Mouse (Mus musculus) myocyte (in vitro differentiated cells): ENCODE measurements around the gene Scp2. TPM values are rescaled to one million over a fixed set of nuclear protein-coding genes. Genes with fewer than 3 reads are reported as not detected.

Experiments used
- H3K27me3 ChIP-seq: one replicate; pipeline ENCODE4 v1.6.1; 2011; ENCODE audit not compliant: control insufficient read depth, insufficient read depth, insufficient read length
- H3K36me3 ChIP-seq: one replicate; pipeline ENCODE4 v1.6.1; 2011; ENCODE audit not compliant: control insufficient read depth, insufficient read depth
- H3K4me2 ChIP-seq: one replicate; pipeline ENCODE4 v1.6.1; 2011; ENCODE audit warnings: low read depth, control low read depth
- H3K4me3 ChIP-seq: one replicate; pipeline ENCODE4 v1.5.1; 2011; ENCODE audit warnings: mild to moderate bottlenecking, control low read depth, moderate library complexity
- H3K79me2 ChIP-seq: one replicate; pipeline ENCODE4 v1.6.1; 2011; ENCODE audit not compliant: control insufficient read depth, insufficient read depth
- H3ac ChIP-seq: one replicate; pipeline ENCODE4 v1.6.1; 2011; ENCODE audit not compliant: control insufficient read depth, insufficient read length
- CEBPB ChIP-seq: IDR thresholded peaks from 2 replicates; pipeline ENCODE4 v1.6.1; 2011; ENCODE audit warnings: mild to moderate bottlenecking, moderate library complexity; ENCODE audit not compliant: poor library complexity, insufficient read depth, severe bottlenecking
- E2F4 ChIP-seq: IDR thresholded peaks from one replicate; pipeline ENCODE4 v1.6.1; 2011; ENCODE audit warnings: mild to moderate bottlenecking, control low read depth, moderate library complexity; ENCODE audit not compliant: insufficient read depth
- MAX ChIP-seq: IDR thresholded peaks from one replicate; pipeline ENCODE4 v1.6.1; 2011; ENCODE audit warnings: low read depth, mild to moderate bottlenecking, control low read depth
- MYOD1 ChIP-seq, 3 experiments: IDR thresholded peaks; one replicate each; pipeline ENCODE4 v1.6.1; 2011; ENCODE audit warnings: control low read depth in 2 of 3, low read depth in 2 of 3, mild to moderate bottlenecking in 2 of 3, moderate library complexity in 1 of 3; ENCODE audit not compliant: insufficient read length in 2 of 3, control insufficient read depth in 1 of 3
- MYOG ChIP-seq, 3 experiments: IDR thresholded peaks; one replicate each; pipeline ENCODE4 v1.6.1; 2011; ENCODE audit warnings: control low read depth in 2 of 3, low read depth in 2 of 3, mild to moderate bottlenecking in 2 of 3; ENCODE audit not compliant: insufficient read length in 2 of 3, control insufficient read depth in 1 of 3, insufficient read depth in 1 of 3
- POLR2A ChIP-seq: IDR thresholded peaks from one replicate; pipeline ENCODE4 v1.6.1; 2011; ENCODE audit warnings: low read depth, mild to moderate bottlenecking, control low read depth, moderate library complexity; ENCODE audit not compliant: insufficient read length
- REST ChIP-seq: IDR thresholded peaks from one replicate; pipeline ENCODE4 v1.6.1; 2011; ENCODE audit warnings: mild to moderate bottlenecking, control low read depth, moderate library complexity; ENCODE audit not compliant: insufficient read depth, insufficient read length
- TCF3 ChIP-seq: IDR thresholded peaks from one replicate; pipeline ENCODE4 v1.6.1; 2011; ENCODE audit warnings: low read depth, control low read depth; ENCODE audit not compliant: insufficient read length
- USF1 ChIP-seq: IDR thresholded peaks from one replicate; pipeline ENCODE4 v1.6.1; 2011; ENCODE audit warnings: low read depth, mild to moderate bottlenecking, control low read depth, moderate library complexity
- polyA plus RNA-seq: library from polyadenylated mRNA; unstranded; fragments of >200 nt; fragmentation: generic; extraction: Trizol; gene quantifications from one replicate; pipeline ENCODE4 v1.2.1, GENCODE M21; 2012; ENCODE audit warnings: missing spikeins

Scp2 gene
- polyA plus RNA-seq, 1 experiment = 79.8 TPM

DNA sequence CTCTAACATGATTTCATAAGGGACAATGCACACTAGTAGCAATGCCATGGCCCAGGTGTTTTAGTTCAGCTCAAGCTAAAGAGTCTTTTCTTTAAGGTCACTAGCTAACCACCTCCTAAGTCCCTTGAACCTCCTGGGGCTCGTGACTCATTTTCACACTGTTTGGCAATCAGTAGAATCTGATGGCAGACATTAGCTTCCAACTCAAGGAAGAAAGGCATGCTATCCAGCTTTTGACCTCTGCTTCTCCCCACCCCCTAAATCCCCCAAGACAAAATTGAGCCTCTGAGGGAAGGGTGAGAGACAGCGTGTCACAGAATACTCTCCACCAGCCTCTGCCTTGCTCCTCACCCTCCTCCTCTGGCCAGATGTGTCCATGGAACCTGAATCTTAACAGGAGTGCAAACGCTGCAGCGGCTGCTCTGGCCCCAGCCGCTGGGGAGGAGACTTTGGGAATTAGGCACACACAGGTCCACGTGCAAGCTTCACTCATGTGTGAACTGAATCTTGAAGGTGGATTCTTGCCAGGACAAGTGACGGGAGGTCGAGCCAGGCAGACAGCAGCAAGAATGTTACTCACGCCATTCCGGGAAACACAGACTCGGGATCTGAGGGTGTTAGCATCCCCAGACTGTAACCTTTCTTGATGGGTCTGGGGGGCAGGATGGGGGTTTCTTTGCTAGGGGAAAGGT lies 146.0 kb downstream of the Scp2 start:
- TF ChIP-seq REST (no peak), CEBPB (no peak), MYOD1 (IDR thresholded peaks at IDR 0.05; ENCODE audit: control insufficient read depth in 1 of 3, insufficient read length in 2 of 3, low read depth in 2 of 3) (no peak)
- H3K4me2 ChIP-seq = no peak overlapping the region
- no peak overlapping the region for H3ac ChIP-seq
- no peak overlapping the region for H3K4me3 ChIP-seq
- H3K79me2 ChIP-seq = no peaks in the 10 kb centered on the region
- no peaks in the 10 kb centered on the region for H3K27me3 ChIP-seq
- no peaks in the 10 kb centered on the region for H3K36me3 ChIP-seq

DNA sequence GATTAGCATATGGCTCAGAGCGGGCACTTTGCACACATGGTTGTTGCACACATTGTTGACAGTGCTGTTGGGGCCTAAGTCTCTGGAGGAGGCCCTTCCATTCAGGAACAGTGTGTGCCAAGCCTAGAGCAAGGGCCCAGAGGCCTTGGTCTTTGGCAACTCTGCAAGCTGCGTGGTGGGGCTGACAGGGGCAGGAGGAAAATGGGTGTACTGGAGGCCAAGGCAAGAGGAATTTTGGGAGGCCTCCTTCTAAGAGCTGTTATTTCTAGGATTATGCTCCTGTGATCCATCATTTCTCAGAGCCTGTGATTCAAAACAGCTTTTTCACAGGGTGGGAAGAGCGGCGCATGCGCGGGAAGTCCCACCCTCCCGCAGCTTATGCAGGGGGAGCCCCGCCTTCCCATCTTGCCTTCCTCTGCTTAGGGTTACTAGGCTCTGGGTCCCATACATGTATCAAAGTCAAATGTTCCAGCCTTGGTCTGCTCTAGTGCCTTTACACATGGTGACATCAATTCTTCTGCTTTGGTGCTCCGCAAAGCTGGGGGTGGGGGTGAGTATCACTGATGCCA lies 148.3 kb downstream of the Scp2 start:
- Histone ChIP-seq H3K36me3 (no peaks in the 10 kb centered on the region), H3K4me3 (no peak overlapping the region), H3K27me3 (no peaks in the 10 kb centered on the region), H3K4me2 (no peak overlapping the region), H3K79me2 (no peaks in the 10 kb centered on the region), H3ac (no peak overlapping the region)
- TF ChIP-seq MYOD1 (IDR thresholded peaks at IDR 0.05; ENCODE audit: control insufficient read depth in 1 of 3, insufficient read length in 2 of 3, low read depth in 2 of 3) (no peak), USF1 (no peak), MAX (no peak), TCF3 (no peak), REST (no peak), E2F4 (no peak)

DNA sequence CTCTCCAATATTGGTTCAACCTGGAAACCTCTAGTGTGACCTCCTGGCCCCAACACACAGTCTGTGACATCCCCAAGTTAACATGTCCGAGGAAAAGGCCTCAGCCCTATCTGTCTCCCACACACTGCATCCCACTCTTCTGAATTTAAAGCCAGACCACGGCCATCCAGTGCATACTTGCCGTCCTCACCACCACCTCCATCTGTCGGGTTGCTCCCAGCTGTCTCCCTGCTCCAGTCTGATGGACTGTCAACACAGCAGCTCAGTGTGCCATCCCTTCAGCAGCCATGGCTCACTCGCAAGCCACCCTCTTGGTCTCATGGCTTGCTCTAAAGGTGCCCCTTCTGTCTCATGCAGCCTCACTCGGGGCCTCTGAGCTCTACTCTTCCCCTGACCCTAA lies 149.1 kb downstream of the Scp2 start:
- no peak overlapping the region for H3K4me3 ChIP-seq
- H3K27me3 ChIP-seq = no peaks in the 10 kb centered on the region
- H3K36me3 ChIP-seq = no peaks in the 10 kb centered on the region
- H3K79me2 ChIP-seq = no peaks in the 10 kb centered on the region
- no peak overlapping the region for H3K4me2 ChIP-seq
- H3ac ChIP-seq = no peak overlapping the region
- TF ChIP-seq USF1 (no peak), REST (no peak), MYOD1 (IDR thresholded peaks at IDR 0.05; ENCODE audit: control insufficient read depth in 1 of 3, insufficient read length in 2 of 3, low read depth in 2 of 3) (peak in 2 of 3 experiments; percentile 51 to 64), MYOG (IDR thresholded peaks at IDR 0.05; ENCODE audit: control insufficient read depth in 1 of 3, insufficient read depth in 1 of 3, insufficient read length in 2 of 3, low read depth in 2 of 3) (peak in 2 of 3 experiments; percentile 39 to 65), POLR2A (no peak)

DNA sequence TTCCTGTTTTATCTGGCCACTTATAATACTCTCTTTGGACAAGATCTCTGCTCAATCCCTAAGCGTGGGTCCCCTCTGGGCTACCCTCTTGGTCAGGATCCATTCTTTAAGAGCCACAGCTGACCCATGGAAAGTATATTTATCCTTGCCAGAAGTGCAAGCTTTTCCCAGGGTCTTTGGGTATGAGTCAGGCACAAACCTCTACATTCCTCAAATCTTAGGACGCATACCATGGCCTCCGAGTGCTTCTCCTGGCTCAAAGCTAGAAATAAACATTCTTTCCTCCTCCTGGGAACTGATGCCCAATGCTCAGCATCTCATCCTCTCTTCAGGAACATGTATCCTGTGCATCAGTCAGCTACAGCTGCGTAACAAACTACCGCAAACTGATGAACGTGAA lies 149.8 kb downstream of the Scp2 start:
- Histone ChIP-seq H3ac (no peak overlapping the region), H3K36me3 (no peaks in the 10 kb centered on the region), H3K4me3 (no peak overlapping the region), H3K27me3 (no peaks in the 10 kb centered on the region), H3K79me2 (no peaks in the 10 kb centered on the region), H3K4me2 (no peak overlapping the region)
- no peak for TF ChIP-seq MAX
- no peak for TF ChIP-seq USF1
- TF ChIP-seq MYOD1 (IDR thresholded peaks at IDR 0.05; ENCODE audit: control insufficient read depth in 1 of 3, insufficient read length in 2 of 3, low read depth in 2 of 3) = no peak

Other genes starting within 250 kb of the Scp2 start
- gene Cpt2, start 221.4 kb downstream of the Scp2 start, polyA plus RNA-seq = 29.4 TPM
- gene Slc1a7, start 176.7 kb downstream of the Scp2 start, polyA plus RNA-seq = 0.22 TPM
- 0.10 TPM for gene Podn, start 48.6 kb downstream of the Scp2 start, polyA plus RNA-seq
- gene Echdc2, start 20.4 kb upstream of the Scp2 start, polyA plus RNA-seq = 8.6 TPM
- gene Zyg11a, start 73.0 kb upstream of the Scp2 start, polyA plus RNA-seq = not detected
- gene Zyg11b, start 156.1 kb upstream of the Scp2 start, polyA plus RNA-seq = 12.8 TPM
- 31.9 TPM for gene Coa7, start 183.1 kb upstream of the Scp2 start, polyA plus RNA-seq
- 0.40 TPM for gene Shisal2a, start 238.4 kb upstream of the Scp2 start, polyA plus RNA-seq